Mouse (Mus musculus) cortical plate, adult 2 months (tissue): Measurements from ENCODE around the gene Mapk11. TPM values are rescaled to one million over a fixed set of nuclear protein-coding genes. Genes with fewer than 3 reads are reported as not detected.

Experiments used
- H3K27ac ChIP-seq: fragments of 200-500 bp; 2 replicates; pipeline ENCODE4 v1.5.1; 2012; ENCODE audit warnings: low read length, control low read depth, inconsistent platforms; ENCODE audit not compliant: insufficient read depth
- H3K4me1 ChIP-seq: fragments of 200-500 bp; 2 replicates; pipeline ENCODE4 v1.6.1; 2011; ENCODE audit warnings: low read length; ENCODE audit not compliant: control insufficient read depth, insufficient read depth
- H3K4me3 ChIP-seq: fragments of 200-500 bp; 2 replicates; pipeline ENCODE4 v1.5.1; 2011; ENCODE audit warnings: mild to moderate bottlenecking, low read length, control low read depth; ENCODE audit not compliant: insufficient read depth
- CTCF ChIP-seq: fragments of 200-500 bp; IDR thresholded peaks from 2 replicates; pipeline ENCODE4 v1.5.1; 2011; ENCODE audit warnings: mild to moderate bottlenecking, control low read depth, low read length; ENCODE audit not compliant: insufficient read depth; ENCODE audit errors: extremely low read depth
- POLR2A ChIP-seq: fragments of 200-500 bp; IDR thresholded peaks from 2 replicates; pipeline ENCODE4 v1.6.1; 2011; ENCODE audit warnings: mild to moderate bottlenecking, low read length, control low read depth; ENCODE audit not compliant: insufficient read depth; ENCODE audit errors: extremely low read depth
- polyA plus RNA-seq: library from polyadenylated mRNA; depleted of rRNA; stranded (reverse); fragments of >200 nt; gene quantifications from 2 replicates; pipeline ENCODE4 v1.2.3, GENCODE M21; 2012; rRNA removed

Gene Mapk11
- polyA plus RNA-seq, result 91.5 and 93.7 TPM in 2 replicates

DNA sequence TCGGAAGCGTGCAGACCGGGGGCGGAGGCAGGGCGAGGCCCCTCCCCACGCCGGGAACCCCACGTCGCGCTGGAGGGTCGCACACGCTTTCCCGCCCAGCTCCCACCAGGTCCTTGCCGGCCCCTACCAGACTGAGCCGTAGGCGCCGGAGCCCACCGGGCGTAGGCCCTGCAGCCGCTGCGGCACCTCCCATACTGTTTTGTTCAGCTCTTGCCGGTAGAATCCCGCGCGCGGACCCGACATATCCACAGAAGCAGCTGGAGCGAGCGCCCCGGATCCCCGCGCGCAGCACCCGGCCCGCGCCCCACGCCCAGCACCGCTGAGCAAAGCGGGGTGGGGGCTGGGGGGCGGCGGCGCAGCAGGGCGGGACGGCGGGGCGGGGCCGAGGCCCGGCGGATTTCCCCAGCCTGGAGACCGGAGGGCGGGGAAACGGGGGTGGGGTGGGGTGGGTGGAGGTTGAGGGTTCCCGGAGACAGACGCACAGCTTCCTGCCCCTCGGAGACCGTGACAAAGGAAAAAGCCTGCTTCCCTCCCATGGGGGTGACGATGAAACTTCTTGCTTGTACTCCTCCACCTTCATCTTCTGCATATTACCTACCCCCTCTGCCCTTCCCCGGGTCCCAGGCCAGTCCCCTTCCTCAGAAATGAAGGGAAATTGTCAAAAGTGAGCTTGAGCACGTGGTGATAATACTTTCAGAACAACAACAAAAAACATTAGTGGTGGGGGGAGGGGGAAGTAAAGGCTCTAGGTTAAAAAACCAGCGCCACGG, at the start of gene Mapk11:
Mapk11 (minus strand) TSS at position 358 of the 770 bp plus-strand sequence.
- no peak for TF ChIP-seq CTCF
- no peak for TF ChIP-seq POLR2A
- H3K4me1 ChIP-seq, result peaks cover 3% of the 10 kb centered on the region
- H3K27ac ChIP-seq, result peak within 1 kb of the TSS; percentile 78; the same call in 1 of the 2 replicates
- peak within 1 kb of the TSS; percentile 80 for H3K4me3 ChIP-seq

DNA sequence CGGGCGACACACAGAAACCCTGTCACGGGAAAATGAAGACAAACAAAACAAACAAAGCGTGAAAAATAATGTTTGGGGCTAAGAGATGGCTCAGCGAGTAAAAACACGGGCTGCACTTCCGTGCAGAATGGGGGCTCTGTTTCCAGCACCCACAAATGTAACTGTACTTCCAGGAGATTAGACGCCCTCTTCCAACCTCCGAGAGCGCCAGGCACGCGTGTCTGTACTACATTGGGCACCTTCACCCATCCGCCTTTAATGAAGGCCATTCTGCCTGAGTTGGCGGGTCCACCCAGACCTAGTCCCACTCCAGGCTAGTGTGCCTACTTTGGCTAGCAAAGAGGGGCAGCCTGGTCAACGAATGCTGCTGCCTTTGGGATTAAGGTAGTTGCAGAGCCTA, 47.6 kb upstream of the Mapk11 start:
- Histone ChIP-seq H3K27ac (no peak overlapping the region; the same call in 1 of the 2 replicates), H3K4me3 (peak overlapping the region; percentile 87), H3K4me1 (peaks cover 4% of the 10 kb centered on the region)
- TF ChIP-seq POLR2A, result no peak
- no peak for TF ChIP-seq CTCF

DNA sequence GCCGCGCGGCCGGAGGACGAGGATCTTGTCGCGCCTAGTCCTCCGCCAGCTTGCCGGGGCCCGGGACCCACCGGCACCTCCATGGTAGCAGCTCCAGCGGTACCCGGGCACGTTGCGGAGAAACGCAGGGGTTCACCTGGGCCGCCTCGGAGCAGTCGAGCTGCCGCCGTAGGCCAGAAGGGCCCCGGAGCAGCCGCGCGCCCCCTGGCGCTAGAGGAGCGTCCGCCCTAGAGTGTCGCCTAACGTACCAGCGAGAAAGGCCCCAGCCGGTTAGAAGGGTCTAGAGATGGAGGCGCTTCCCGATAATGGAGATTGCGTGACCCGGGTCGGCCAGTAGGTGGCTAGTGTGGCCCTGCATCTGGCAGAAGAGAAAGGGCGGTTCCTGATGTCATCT, 46.9 kb upstream of the Mapk11 start, which contains the start of gene Dennd6b:
Dennd6b (minus strand) TSS at position 184 of the 394 bp plus-strand sequence.
- peak within 1 kb of the TSS; percentile 87 for H3K4me3 ChIP-seq
- TF ChIP-seq POLR2A, result peak; percentile 55; the same call in 1 of the 2 replicates
- peak; percentile 55; the same call in 1 of the 2 replicates for TF ChIP-seq CTCF
- peak within 1 kb of the TSS; percentile 99 for H3K27ac ChIP-seq
- H3K4me1 ChIP-seq, result peaks cover 4% of the 10 kb centered on the region

DNA sequence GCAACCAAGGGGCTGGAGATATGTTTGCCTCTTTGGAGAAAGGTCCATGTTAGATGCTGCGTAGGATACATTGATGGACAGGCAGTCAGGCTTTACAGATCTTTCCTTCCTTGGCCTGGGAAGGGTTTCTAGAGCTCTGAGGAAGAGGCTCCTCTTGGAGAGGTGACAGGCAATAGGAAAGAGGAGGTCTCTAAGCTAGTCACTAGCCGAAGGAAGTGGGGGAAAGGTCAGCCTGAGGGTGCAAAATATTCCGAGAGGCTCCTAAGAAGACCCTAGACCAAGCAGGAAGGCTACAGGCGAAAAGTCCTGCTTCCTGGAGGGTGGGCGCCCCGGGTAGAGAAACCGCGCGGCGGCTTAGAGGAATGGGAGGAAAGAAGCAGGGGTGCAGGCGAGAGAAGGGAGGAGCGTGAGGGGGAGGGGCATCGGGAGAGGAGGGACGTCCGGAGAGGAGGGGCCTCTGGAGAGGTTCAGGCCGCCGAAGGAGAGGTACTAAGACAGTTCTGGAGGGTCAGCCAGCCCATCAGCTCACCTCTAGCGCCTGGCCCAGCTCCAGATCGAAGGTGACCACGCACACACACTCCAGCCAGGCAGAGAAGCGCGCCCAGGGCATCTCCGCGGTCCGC, 46.4 kb upstream of the Mapk11 start:
- peak overlapping the region; percentile 87 for H3K4me3 ChIP-seq
- H3K27ac ChIP-seq, result peak overlapping the region; percentile 99
- peak; percentile 90 for TF ChIP-seq POLR2A
- TF ChIP-seq CTCF, result no peak
- H3K4me1 ChIP-seq, result peaks cover 4% of the 10 kb centered on the region

DNA sequence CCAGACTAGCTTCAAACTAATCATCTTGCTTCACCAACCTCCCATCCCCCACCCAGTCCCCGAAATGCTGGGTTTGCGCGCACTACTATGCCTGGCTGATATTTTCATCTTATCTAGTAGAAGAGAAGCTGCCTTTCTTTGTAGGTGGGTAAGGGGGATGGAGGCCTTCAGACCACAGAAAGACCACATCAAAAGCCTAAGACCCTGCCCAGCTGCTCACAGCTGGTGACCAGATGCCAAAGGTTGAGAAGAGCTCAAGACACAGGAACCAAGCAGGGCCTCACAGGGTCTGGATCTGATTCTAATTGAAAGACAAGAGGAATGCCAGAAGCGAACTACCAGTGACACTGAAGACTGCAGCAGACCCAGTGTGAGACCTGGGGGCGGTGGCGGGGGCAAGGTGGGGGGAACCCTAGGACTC, 45.8 kb upstream of the Mapk11 start:
- H3K4me3 ChIP-seq, result peak overlapping the region; percentile 87
- peaks cover 4% of the 10 kb centered on the region for H3K4me1 ChIP-seq
- no peak overlapping the region for H3K27ac ChIP-seq
- TF ChIP-seq POLR2A (no peak), CTCF (no peak)

DNA sequence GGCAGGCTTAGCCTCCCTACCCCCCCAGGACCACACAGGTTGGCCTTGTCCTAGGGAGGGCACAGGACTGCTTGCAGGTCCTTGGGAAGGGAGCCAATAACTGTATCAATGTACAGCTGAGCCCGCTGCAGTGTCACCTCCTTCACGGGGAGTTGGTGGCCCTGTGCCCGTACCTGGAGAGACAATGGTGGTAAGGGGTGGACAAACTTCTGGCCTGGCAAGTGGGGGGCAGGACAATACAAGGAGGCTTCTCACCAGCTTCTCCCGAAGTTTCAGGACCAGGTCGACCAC, 35.5 kb upstream of the Mapk11 start:
- TF ChIP-seq CTCF, result no peak
- TF ChIP-seq POLR2A, result no peak
- no peak overlapping the region for H3K4me3 ChIP-seq
- peaks cover 2% of the 10 kb centered on the region for H3K4me1 ChIP-seq
- H3K27ac ChIP-seq, result no peak overlapping the region

DNA sequence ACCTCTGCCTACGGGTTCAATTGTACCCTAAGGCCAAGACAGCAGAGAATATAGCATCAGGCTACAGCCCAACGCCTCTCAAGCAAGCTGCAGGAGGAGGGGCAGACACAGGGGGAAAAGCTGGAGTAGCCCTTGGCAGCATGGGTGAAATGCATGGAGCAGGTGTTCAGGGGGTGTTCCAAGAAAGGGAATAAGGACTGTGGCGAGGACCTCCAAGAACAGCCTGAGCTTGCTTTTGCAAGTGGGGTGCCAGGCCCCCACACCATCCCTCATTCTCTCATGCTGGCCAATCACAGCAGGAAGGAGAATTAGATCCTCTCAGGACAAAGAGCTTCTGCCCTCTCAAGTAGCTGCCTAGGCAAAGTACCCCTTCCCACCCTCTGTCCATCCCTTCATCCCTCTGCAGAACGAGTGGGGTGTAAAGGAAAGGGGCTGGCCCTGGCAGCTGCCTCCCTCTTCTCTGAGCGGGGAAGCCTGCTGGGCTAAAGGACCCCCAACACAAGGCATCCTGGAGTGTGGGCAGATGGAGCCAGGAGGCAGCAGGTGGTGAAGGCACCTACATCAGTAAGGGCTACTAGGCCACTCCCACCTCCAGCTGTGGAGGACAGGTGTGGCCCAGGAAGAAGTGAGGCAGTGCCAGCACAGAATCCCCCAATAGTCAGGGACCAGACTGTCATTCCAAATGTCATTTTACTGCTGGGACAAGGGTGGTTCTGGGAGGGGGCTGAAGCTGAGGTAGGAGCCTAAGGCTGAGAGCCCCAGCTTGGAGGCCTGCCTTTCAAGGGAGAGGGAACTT, 34.9 kb upstream of the Mapk11 start:
- H3K27ac ChIP-seq, result no peak overlapping the region
- no peak for TF ChIP-seq POLR2A
- no peak for TF ChIP-seq CTCF
- no peak overlapping the region for H3K4me3 ChIP-seq
- peaks cover 3% of the 10 kb centered on the region for H3K4me1 ChIP-seq

DNA sequence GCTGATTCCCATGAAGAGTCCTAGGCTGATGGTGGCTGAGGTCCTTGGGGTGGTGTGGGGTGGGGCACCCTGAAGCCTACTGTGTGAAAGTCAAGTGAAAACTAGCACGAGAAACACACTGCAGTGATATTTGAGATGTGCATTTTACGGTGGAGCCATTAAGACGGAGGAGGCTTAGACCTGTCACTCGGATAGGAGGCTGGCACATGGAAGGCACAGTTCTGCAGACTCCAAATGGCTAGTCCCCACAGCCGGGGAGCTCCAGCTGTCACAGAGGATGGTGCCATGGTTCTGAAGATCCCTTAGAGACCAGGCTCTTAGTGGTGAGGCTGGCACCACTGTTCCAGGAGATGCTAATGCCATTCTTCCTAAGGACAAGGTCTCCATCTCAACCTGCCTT, 33.4 kb upstream of the Mapk11 start:
- Histone ChIP-seq H3K4me1 (peaks cover 5% of the 10 kb centered on the region), H3K4me3 (no peak overlapping the region), H3K27ac (no peak overlapping the region)
- TF ChIP-seq POLR2A (no peak), CTCF (no peak)

DNA sequence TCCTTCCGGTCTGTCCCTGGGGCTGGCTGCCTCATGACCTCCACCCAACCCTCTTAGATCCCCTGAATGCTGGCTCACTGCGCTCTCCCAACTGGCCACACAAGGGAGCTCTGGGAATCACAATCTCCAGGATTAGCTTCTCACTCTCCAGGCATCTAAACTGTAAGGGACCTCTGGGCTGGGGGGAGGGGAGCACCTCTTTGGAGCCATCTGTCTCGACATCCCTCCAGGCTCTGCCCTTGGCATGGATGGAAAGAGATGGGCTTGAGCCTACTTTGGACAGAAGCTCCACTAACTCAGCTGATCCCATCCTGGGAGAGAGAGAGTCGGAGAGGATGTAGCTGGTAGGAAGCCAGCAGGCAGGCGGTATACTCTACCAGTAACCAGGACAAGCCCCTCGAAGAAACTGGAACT, 32.9 kb upstream of the Mapk11 start:
- Histone ChIP-seq H3K4me1 (peaks cover 5% of the 10 kb centered on the region), H3K4me3 (no peak overlapping the region), H3K27ac (peak overlapping the region; percentile 12; the same call in 1 of the 2 replicates)
- TF ChIP-seq CTCF, result no peak
